Mouse (Mus musculus): ENCODE data around the gene Odf3l1. TPM values are rescaled to one million over a fixed set of nuclear protein-coding genes. Genes with fewer than 3 reads are reported as not detected.

Odf3l1 gene
- total RNA-seq, 2 experiments from 2014 or later: 0.67 TPM; not detected in 1

- peak; percentile 82 for DNase-seq
Measured at GRCm38 (mm10) chr9:56843679-56844188, 20.7 kb downstream of the Odf3l1 start.

- DNase-seq: no peak
Measured at GRCm38 (mm10) chr9:56842303-56842719, 22.2 kb downstream of the Odf3l1 start.

GRCm38 (mm10) chr9:56841864-56842263, 22.6 kb downstream of the Odf3l1 start:
- DNase-seq: no peak

- no peak for DNase-seq
Measured at GRCm38 (mm10) chr9:56840721-56841120, 23.8 kb downstream of the Odf3l1 start.

- DNase-seq: no peak
Measured at GRCm38 (mm10) chr9:56835152-56835551, 29.3 kb downstream of the Odf3l1 start.

GRCm38 (mm10) chr9:56832900-56833299, 31.6 kb downstream of the Odf3l1 start:
- no peak for DNase-seq

- DNase-seq: no peak
Measured at GRCm38 (mm10) chr9:56831904-56832303, 32.6 kb downstream of the Odf3l1 start.

- DNase-seq: peak; percentile 55
Measured at GRCm38 (mm10) chr9:56830162-56830561, 34.3 kb downstream of the Odf3l1 start.

GRCm38 (mm10) chr9:56828841-56829240, 35.6 kb downstream of the Odf3l1 start:
- DNase-seq: no peak

GRCm38 (mm10) chr9:56828146-56828545, 36.3 kb downstream of the Odf3l1 start:
- no peak for DNase-seq

GRCm38 (mm10) chr9:56825476-56826213, 38.8 kb downstream of the Odf3l1 start:
- DNase-seq: no peak

GRCm38 (mm10) chr9:56824900-56825299, 39.6 kb downstream of the Odf3l1 start:
- no peak for DNase-seq

GRCm38 (mm10) chr9:56810916-56811315, 53.6 kb downstream of the Odf3l1 start:
- DNase-seq: no peak

GRCm38 (mm10) chr9:56807990-56808389, 56.5 kb downstream of the Odf3l1 start:
- DNase-seq: no peak

GRCm38 (mm10) chr9:56803146-56803545, 61.3 kb downstream of the Odf3l1 start:
- DNase-seq: no peak

Other genes starting within 250 kb of the Odf3l1 start
- under 1 TPM; 0.21 to 0.41 TPM for gene Lingo1, start 68.2 kb downstream of the Odf3l1 start, total RNA-seq (2021)
- gene Cspg4, start 354 bp upstream of the Odf3l1 start, total RNA-seq (2021): 1 to 10 TPM; 6.5 to 9.4 TPM
- gene Snx33, start 63.7 kb upstream of the Odf3l1 start, total RNA-seq (2021): 1 to 10 TPM; 3.4 to 5.4 TPM
- gene Imp3, start 72.8 kb upstream of the Odf3l1 start, total RNA-seq (2021): 10 to 100 TPM; 45.1 to 45.3 TPM
- gene Snupn, start 86.2 kb upstream of the Odf3l1 start, total RNA-seq (2021): 1 to 10 TPM; 7.0 to 9.1 TPM
- gene Ptpn9, start 130.2 kb upstream of the Odf3l1 start, total RNA-seq (2021): 1 to 10 TPM; 4.4 to 5.4 TPM
- 10 to 100 TPM; 12.5 to 19.6 TPM for gene Sin3a, start 207.4 kb upstream of the Odf3l1 start, total RNA-seq (2021)

Data from gastrocnemius, postnatal 25 days (tissue).